In the genomic region with DNA sequence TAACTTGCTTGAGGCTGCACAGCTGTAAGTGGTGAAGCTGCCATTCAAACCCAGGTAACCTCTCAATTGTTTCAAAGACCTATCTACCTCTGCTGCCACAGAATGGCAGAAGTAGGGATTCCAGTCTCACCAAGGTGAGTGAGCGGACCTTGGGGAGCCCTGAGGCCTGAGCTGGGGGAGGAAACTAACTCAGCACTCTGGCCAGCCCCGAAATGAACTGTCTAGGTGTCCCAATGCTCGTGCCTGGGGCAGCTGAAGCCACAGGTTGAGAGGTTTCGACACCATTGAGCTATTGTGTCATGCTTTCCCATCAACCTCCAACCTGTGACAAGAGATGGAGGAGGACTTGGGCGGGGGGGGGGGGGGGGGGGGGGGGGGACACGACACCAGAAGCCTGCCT, we compare ENCODE assay signal across 21 mouse cellular contexts. TPM values are rescaled to one million over a fixed set of nuclear protein-coding genes. Genes with fewer than 3 reads are reported as not detected.
DNase-seq lines count a peak whose midpoint lies in the region; ATAC-seq lines count a peak whose summit lies in the region.
"Had no signal": no experiment of that assay in that cellular context is flagged by ENCODE, and none has a peak within 500 bp of the region (broad histone marks: within the 10 kb centered on the region; RNA-seq: fewer than 3 reads in every experiment).

No protein-coding gene starts in this region.

- 83% methylated on average over 4 of the region's 6 CpGs for WGBS in hindbrain, embryonic 14.5 days
- WGBS in hindbrain, embryonic 16.5 days, result 83% methylated on average over 4 of the region's 6 CpGs
- WGBS in midbrain, embryonic 12.5 days, result 69% methylated on average over 4 of the region's 6 CpGs
- 83% methylated on average over 4 of the region's 6 CpGs for WGBS in midbrain, embryonic 16.5 days
- 75% methylated on average over 5 of the region's 6 CpGs for WGBS in embryonic facial prominence, embryonic 10.5 days

- DNase-seq in hindbrain, embryonic 14.5 days (ENCODE audit: low spot score), result no peak
- no peak for DNase-seq in embryonic facial prominence, embryonic 10.5 days (ENCODE audit: low spot score)
- no peak for DNase-seq in frontal cortex, postnatal 36 days (ENCODE audit: low spot score in 2 of 2)
- no peak for DNase-seq in lung, postnatal 10 days
- DNase-seq: adrenal gland, postnatal 36 days; cerebellum, adult 2 months; gastrocnemius, postnatal 14 days; heart, postnatal 10 days; lung, postnatal 4 days; retina, postnatal 1 day; right cerebral cortex, postnatal 4 days; thymus, adult 18-20 months had no signal

- no peak overlapping the region for H3K4me3 ChIP-seq in hindbrain, embryonic 14.5 days (replicated peaks; ENCODE audit: low read length)
- H3K4me3 ChIP-seq in hindbrain, embryonic 16.5 days (ENCODE audit: low read length), result no peak overlapping the region
- no peak overlapping the region for H3K4me3 ChIP-seq in midbrain, embryonic 12.5 days
- H3K4me3 ChIP-seq in midbrain, embryonic 16.5 days (ENCODE audit: low read depth, low read length), result no peak overlapping the region
- H3K4me3 ChIP-seq in embryonic facial prominence, embryonic 10.5 days, result no peak overlapping the region
- H3K4me3 ChIP-seq: liver, embryonic 15.5 days had no signal

- H3K36me3 ChIP-seq in hindbrain, embryonic 14.5 days (replicated peaks; ENCODE audit: control insufficient read depth, insufficient read depth), result peaks cover 5% of the 10 kb centered on the region; the same call in 1 of the 2 replicates
- no peaks in the 10 kb centered on the region for H3K36me3 ChIP-seq in hindbrain, embryonic 16.5 days (ENCODE audit: control insufficient read depth, insufficient read depth, low read length)
- peaks cover 27% of the 10 kb centered on the region for H3K36me3 ChIP-seq in midbrain, embryonic 12.5 days
- H3K36me3 ChIP-seq in midbrain, embryonic 16.5 days (ENCODE audit: control insufficient read depth, insufficient read depth, low read length), result no peaks in the 10 kb centered on the region
- peaks cover 59% of the 10 kb centered on the region for H3K36me3 ChIP-seq in embryonic facial prominence, embryonic 10.5 days (replicated peaks)
- H3K36me3 ChIP-seq: G1E; liver, embryonic 15.5 days had no signal

- peaks cover 30% of the 10 kb centered on the region for H3K4me1 ChIP-seq in hindbrain, embryonic 14.5 days (replicated peaks; ENCODE audit: control insufficient read depth, insufficient read depth, low read length)
- H3K4me1 ChIP-seq in hindbrain, embryonic 16.5 days (ENCODE audit: control insufficient read depth, insufficient read depth, low read depth, low read length), result peaks cover 30% of the 10 kb centered on the region
- H3K4me1 ChIP-seq in midbrain, embryonic 12.5 days, result peaks cover 36% of the 10 kb centered on the region
- peaks cover 31% of the 10 kb centered on the region for H3K4me1 ChIP-seq in midbrain, embryonic 16.5 days (ENCODE audit: control insufficient read depth, insufficient read depth, low read length)
- peaks cover 46% of the 10 kb centered on the region for H3K4me1 ChIP-seq in embryonic facial prominence, embryonic 10.5 days

- H3K27me3 ChIP-seq in hindbrain, embryonic 14.5 days (ENCODE audit: control insufficient read depth, insufficient read depth, low read length), result no peaks in the 10 kb centered on the region
- no peaks in the 10 kb centered on the region for H3K27me3 ChIP-seq in hindbrain, embryonic 16.5 days (replicated peaks; ENCODE audit: control insufficient read depth, insufficient read depth, low read length)
- H3K27me3 ChIP-seq in midbrain, embryonic 12.5 days, result peaks cover 3% of the 10 kb centered on the region; the same call in 1 of the 2 replicates
- no peaks in the 10 kb centered on the region for H3K27me3 ChIP-seq in midbrain, embryonic 16.5 days (ENCODE audit: control insufficient read depth, insufficient read depth, low read depth, low read length)
- peaks cover 28% of the 10 kb centered on the region for H3K27me3 ChIP-seq in embryonic facial prominence, embryonic 10.5 days (replicated peaks; ENCODE audit: low read depth, poor library complexity, severe bottlenecking)

- no peak for ATAC-seq in hindbrain, embryonic 14.5 days (ENCODE audit: low FRiP score)
- no peak for ATAC-seq in hindbrain, embryonic 16.5 days
- no peak for ATAC-seq in midbrain, embryonic 12.5 days (ENCODE audit: low FRiP score, low read depth)
- ATAC-seq in midbrain, embryonic 16.5 days, result no peak
- peak; percentile 12; the same call in 1 of the 2 replicates for ATAC-seq in granulocyte monocyte progenitor cell, adult 5-6 weeks (replicated peaks; ENCODE audit: poor library complexity, severe bottlenecking)

- no peaks in the 10 kb centered on the region for H3K9me3 ChIP-seq in hindbrain, embryonic 14.5 days (ENCODE audit: control insufficient read depth, low read length)
- no peaks in the 10 kb centered on the region for H3K9me3 ChIP-seq in hindbrain, embryonic 16.5 days (ENCODE audit: control insufficient read depth, low read length)
- no peaks in the 10 kb centered on the region for H3K9me3 ChIP-seq in midbrain, embryonic 12.5 days
- H3K9me3 ChIP-seq in midbrain, embryonic 16.5 days (replicated peaks; ENCODE audit: control insufficient read depth, low read length, poor library complexity, severe bottlenecking), result no peaks in the 10 kb centered on the region
- H3K9me3 ChIP-seq in embryonic facial prominence, embryonic 10.5 days, result no peaks in the 10 kb centered on the region
- H3K9me3 ChIP-seq: embryonic facial prominence, embryonic 13.5 days; G1E; limb, embryonic 10.5 days; liver, embryonic 15.5 days had no signal

- no peak overlapping the region for H3K9ac ChIP-seq in hindbrain, embryonic 14.5 days
- H3K9ac ChIP-seq in hindbrain, embryonic 16.5 days (ENCODE audit: low read depth, low read length), result no peak overlapping the region
- H3K9ac ChIP-seq in midbrain, embryonic 12.5 days (replicated peaks), result no peak overlapping the region
- H3K9ac ChIP-seq in midbrain, embryonic 16.5 days (ENCODE audit: low read depth, low read length), result no peak overlapping the region
- H3K9ac ChIP-seq: liver, embryonic 15.5 days had no signal

- H3K27ac ChIP-seq in hindbrain, embryonic 14.5 days, result 0 out of 2 replicates have a peak overlapping the region, but pooled peaks have one; percentile 87
- no peak overlapping the region for H3K27ac ChIP-seq in hindbrain, embryonic 16.5 days (ENCODE audit: low read depth, low read length)
- H3K27ac ChIP-seq in midbrain, embryonic 12.5 days (replicated peaks), result peak overlapping the region; percentile 75
- no peak overlapping the region for H3K27ac ChIP-seq in midbrain, embryonic 16.5 days (ENCODE audit: low read length)
- H3K27ac ChIP-seq in embryonic facial prominence, embryonic 10.5 days (replicated peaks), result peak overlapping the region; percentile 92
- H3K27ac ChIP-seq: liver, embryonic 15.5 days had no signal

- H3K4me2 ChIP-seq in hindbrain, embryonic 14.5 days (replicated peaks), result peak overlapping the region; percentile 49; the same call in 1 of the 2 replicates
- H3K4me2 ChIP-seq in hindbrain, embryonic 16.5 days (ENCODE audit: low read length), result no peak overlapping the region; the same call in 1 of the 2 replicates
- H3K4me2 ChIP-seq in midbrain, embryonic 12.5 days (replicated peaks), result no peak overlapping the region
- no peak overlapping the region for H3K4me2 ChIP-seq in midbrain, embryonic 16.5 days (ENCODE audit: low read length)

RNA-seq across cellular contexts. Expression of gene Mfsd2a, which starts 4.7 kb away (rescaled TPM):
- 27.9 and 28.3 TPM in 2 replicates for polyA plus RNA-seq in hindbrain, embryonic 14.5 days (2014; fragmentation: Nextera tagmentation; extraction: Ambion mirVana)
- 34.3 and 36.5 TPM in 2 replicates for polyA plus RNA-seq in hindbrain, embryonic 16.5 days (2015; fragmentation: Nextera tagmentation; extraction: Ambion mirVana)
- polyA plus RNA-seq in midbrain, embryonic 12.5 days (2016; fragmentation: Nextera tagmentation; extraction: Ambion mirVana), result 25.7 TPM in 2 replicates
- 32.3 and 33.5 TPM in 2 replicates for polyA plus RNA-seq in midbrain, embryonic 16.5 days (2015; fragmentation: Nextera tagmentation; extraction: Ambion mirVana)
- polyA plus RNA-seq in embryonic facial prominence, embryonic 10.5 days (2016; fragmentation: Nextera tagmentation; extraction: Ambion mirVana), result 10.1 and 12.9 TPM in 2 replicates
- total RNA-seq in granulocyte monocyte progenitor cell, adult 5-6 weeks (2014; fragmentation: Nextera tagmentation), result not detected in 2 replicates
- 1.5 TPM in 1 of 2 replicates, not detected in the other for total RNA-seq in granulocyte monocyte progenitor cell, adult 5-6 weeks (2017)
- polyA plus RNA-seq: G1E had no signal

RNA-seq across cellular contexts. Expression of gene Mycl, which starts 39.2 kb away (rescaled TPM):
- 68.7 and 71.9 TPM in 2 replicates for polyA plus RNA-seq in hindbrain, embryonic 14.5 days (2014; fragmentation: Nextera tagmentation; extraction: Ambion mirVana)
- 34.1 and 44.7 TPM in 2 replicates for polyA plus RNA-seq in hindbrain, embryonic 16.5 days (2015; fragmentation: Nextera tagmentation; extraction: Ambion mirVana)
- polyA plus RNA-seq in midbrain, embryonic 12.5 days (2016; fragmentation: Nextera tagmentation; extraction: Ambion mirVana), result 130 and 140 TPM in 2 replicates
- 58.9 and 68.8 TPM in 2 replicates for polyA plus RNA-seq in midbrain, embryonic 16.5 days (2015; fragmentation: Nextera tagmentation; extraction: Ambion mirVana)
- 33.6 and 43.0 TPM in 2 replicates for polyA plus RNA-seq in embryonic facial prominence, embryonic 10.5 days (2016; fragmentation: Nextera tagmentation; extraction: Ambion mirVana)
- 1.5 and 4.4 TPM in 2 replicates for total RNA-seq in granulocyte monocyte progenitor cell, adult 5-6 weeks (2014; fragmentation: Nextera tagmentation)
- total RNA-seq in granulocyte monocyte progenitor cell, adult 5-6 weeks (2017), result 0.21 and 0.78 TPM in 2 replicates
- polyA plus RNA-seq: G1E; inflammation-experienced regulatory T-cells, adult 6 months had no signal

Comparison
In these comparisons a context has a peak if more than half of its experiments do, and no peak if none do; other contexts are left out.
1. H3K27ac ChIP-seq: peak in hindbrain, embryonic 14.5 days (single experiment), midbrain, embryonic 12.5 days (single experiment) and embryonic facial prominence, embryonic 10.5 days (single experiment); none in hindbrain, embryonic 16.5 days (single experiment) and midbrain, embryonic 16.5 days (single experiment).